Mouse (Mus musculus): ENCODE data around the gene Slc16a6. TPM values are rescaled to one million over a fixed set of nuclear protein-coding genes. Genes with fewer than 3 reads are reported as not detected.

The Slc16a6 gene
- polyA plus RNA-seq, 1 experiment from 2014 or later = 3.2 TPM

Small RNA genes within 50 kb of the gene (microRNA-seq; reads per million reads assigned to microRNA genes)
- gene Gm25540 = not detected

Other genes with a start within 250 kb of the Slc16a6 start
- 1.1 and 1.5 TPM in 2 replicates for gene Rgs9, start 175.5 kb downstream of the Slc16a6 start, polyA plus RNA-seq (2014; fragmentation: Nextera tagmentation; extraction: Ambion mirVana)
- 19.9 and 23.4 TPM in 2 replicates for gene Gna13, start 110.8 kb downstream of the Slc16a6 start, polyA plus RNA-seq (2014; fragmentation: Nextera tagmentation; extraction: Ambion mirVana)
- gene 9930022D16Rik, start 59.7 kb downstream of the Slc16a6 start, polyA plus RNA-seq (2014; fragmentation: Nextera tagmentation; extraction: Ambion mirVana) = not detected in 2 replicates
- 45.2 and 46.6 TPM in 2 replicates for gene Amz2, start 47.7 kb downstream of the Slc16a6 start, polyA plus RNA-seq (2014; fragmentation: Nextera tagmentation; extraction: Ambion mirVana)
- 1.9 and 2.3 TPM in 2 replicates for gene Arsg, start 224 bp downstream of the Slc16a6 start, polyA plus RNA-seq (2014; fragmentation: Nextera tagmentation; extraction: Ambion mirVana)
- 11.4 and 12.2 TPM in 2 replicates for gene Wipi1, start 138.4 kb upstream of the Slc16a6 start, polyA plus RNA-seq (2014; fragmentation: Nextera tagmentation; extraction: Ambion mirVana)
- 442 and 461 TPM in 2 replicates for gene Prkar1a, start 175.8 kb upstream of the Slc16a6 start, polyA plus RNA-seq (2014; fragmentation: Nextera tagmentation; extraction: Ambion mirVana)
- gene Fam20a, start 248.7 kb upstream of the Slc16a6 start, polyA plus RNA-seq (2014; fragmentation: Nextera tagmentation; extraction: Ambion mirVana) = 0.76 and 0.92 TPM in 2 replicates

Measured in neural tube, embryonic 11.5 days (tissue).